Mouse (Mus musculus) forebrain, embryonic 11.5 days (tissue): Measurements from ENCODE around the gene Gipc2. TPM values are rescaled to one million over a fixed set of nuclear protein-coding genes. Genes with fewer than 3 reads are reported as not detected.

Source experiments
- ATAC-seq: fragments of 200-750 bp; cut with Nextera tagmentation; replicated peaks from 2 replicates; pipeline ENCODE4 v1.8.0; 2017; ENCODE audit warnings: moderate TSS enrichment; ENCODE audit not compliant: low FRiP score
- DNase-seq: peaks from one replicate; pipeline ENCODE4 v3.0.0-alpha.2; 2017; ENCODE audit warnings: low spot score
- H3K27ac ChIP-seq: fragments of 300-500 bp; sonication (generic); 2 replicates; pipeline ENCODE4 v1.5.1; 2014; ENCODE audit warnings: low read depth, low read length
- H3K27me3 ChIP-seq: fragments of 300-500 bp; sonication (generic); 2 replicates; pipeline ENCODE4 v1.6.1; 2014; ENCODE audit warnings: mild to moderate bottlenecking, low read length, mixed read lengths; ENCODE audit not compliant: control insufficient read depth, insufficient read depth
- H3K36me3 ChIP-seq: fragments of 300-500 bp; sonication (generic); 2 replicates; pipeline ENCODE4 v1.6.1; 2014; ENCODE audit warnings: mild to moderate bottlenecking, low read length, moderate library complexity, mixed read lengths; ENCODE audit not compliant: control insufficient read depth, insufficient read depth
- H3K4me1 ChIP-seq: fragments of 300-500 bp; sonication (generic); replicated peaks from 2 replicates; pipeline ENCODE4 v1.6.1; 2014; ENCODE audit warnings: low read length, mixed read lengths; ENCODE audit not compliant: control insufficient read depth, insufficient read depth
- H3K4me2 ChIP-seq: fragments of 300-500 bp; sonication (generic); 2 replicates; pipeline ENCODE4 v1.6.1; 2014; ENCODE audit warnings: low read depth, mild to moderate bottlenecking, low read length, moderate library complexity, mixed read lengths; ENCODE audit not compliant: severe bottlenecking
- H3K4me3 ChIP-seq: fragments of 300-500 bp; sonication (generic); 2 replicates; pipeline ENCODE4 v1.5.1; 2014; ENCODE audit warnings: low read depth, low read length
- H3K9ac ChIP-seq: fragments of 300-500 bp; sonication (generic); 2 replicates; pipeline ENCODE4 v1.6.1; 2014; ENCODE audit warnings: low read length
- H3K9me3 ChIP-seq: fragments of 300-500 bp; sonication (generic); 2 replicates; pipeline ENCODE4 v1.6.1; 2016; ENCODE audit warnings: low read length, mixed read lengths; ENCODE audit not compliant: control insufficient read depth
- WGBS: fragments of 180-500 bp; shearing (Covaris S2); extraction: QIAGEN DNeasy Blood & Tissue Kit; methylation state at CpG from one replicate; pipeline ENCODE4 v1.1.7; 2014; 5-methylcytosine and 5-hydroxymethylcytosine counted together
- polyA plus RNA-seq: library from polyadenylated mRNA; unstranded; fragments of >200 nt; fragmentation: Nextera tagmentation; extraction: Ambion mirVana; gene quantifications from 2 replicates; pipeline ENCODE4 v1.2.1, GENCODE M21; 2014

Gipc2 gene
- polyA plus RNA-seq, 1 experiment from 2014 or later = 1.8 TPM

- Histone ChIP-seq H3K9ac (no peak overlapping the region), H3K27me3 (no peaks in the 10 kb centered on the region), H3K27ac (no peak overlapping the region), H3K9me3 (no peaks in the 10 kb centered on the region), H3K4me1 (no peaks in the 10 kb centered on the region), H3K4me3 (no peak overlapping the region), H3K4me2 (no peak overlapping the region), H3K36me3 (no peaks in the 10 kb centered on the region)
- whole genome bisulfite sequencing = 88% methylated on average over 3 of the region's 3 CpGs
- DNase-seq (no peak), ATAC-seq (no peak)
Observed at GRCm38 (mm10) chr3:152081381-152081780, 84.6 kb downstream of the Gipc2 start.

GRCm38 (mm10) chr3:152076088-152076487, 89.9 kb downstream of the Gipc2 start:
- H3K9me3 ChIP-seq = no peaks in the 10 kb centered on the region
- H3K36me3 ChIP-seq = no peaks in the 10 kb centered on the region
- H3K27me3 ChIP-seq = no peaks in the 10 kb centered on the region
- H3K9ac ChIP-seq = no peak overlapping the region
- no peak overlapping the region for H3K4me2 ChIP-seq
- no peak overlapping the region for H3K27ac ChIP-seq
- WGBS = 90% methylated on average over 7 of the region's 7 CpGs
- no peaks in the 10 kb centered on the region for H3K4me1 ChIP-seq
- H3K4me3 ChIP-seq = no peak overlapping the region
- ATAC-seq = no peak
- DNase-seq = no peak

GRCm38 (mm10) chr3:152069001-152069400, 97.0 kb downstream of the Gipc2 start:
- H3K27me3 ChIP-seq = no peaks in the 10 kb centered on the region
- H3K9ac ChIP-seq = no peak overlapping the region
- ATAC-seq (no peak), DNase-seq (no peak)
- H3K9me3 ChIP-seq = no peaks in the 10 kb centered on the region
- no peak overlapping the region for H3K4me3 ChIP-seq
- H3K27ac ChIP-seq = no peak overlapping the region
- 84% methylated on average over 2 of the region's 2 CpGs for WGBS
- H3K4me2 ChIP-seq = no peak overlapping the region
- H3K4me1 ChIP-seq = no peaks in the 10 kb centered on the region
- no peaks in the 10 kb centered on the region for H3K36me3 ChIP-seq

- H3K27me3 ChIP-seq = no peaks in the 10 kb centered on the region
- DNase-seq (no peak), ATAC-seq (no peak)
- H3K4me2 ChIP-seq = no peak overlapping the region
- H3K4me3 ChIP-seq = no peak overlapping the region
- H3K36me3 ChIP-seq = no peaks in the 10 kb centered on the region
- 90% methylated on average over 1 of the region's 1 CpGs for WGBS
- no peak overlapping the region for H3K9ac ChIP-seq
- H3K27ac ChIP-seq = no peak overlapping the region
- no peaks in the 10 kb centered on the region for H3K9me3 ChIP-seq
- no peaks in the 10 kb centered on the region for H3K4me1 ChIP-seq
Observed at GRCm38 (mm10) chr3:152068311-152068710, 97.7 kb downstream of the Gipc2 start.

- peak overlapping the region; percentile 18; the same call in 1 of the 2 replicates for H3K4me2 ChIP-seq
- no peaks in the 10 kb centered on the region for H3K36me3 ChIP-seq
- ATAC-seq = 0 out of 2 replicates have a peak, but pooled peaks have one; percentile 31
- no peak overlapping the region for H3K4me3 ChIP-seq
- H3K9me3 ChIP-seq = no peaks in the 10 kb centered on the region
- H3K4me1 ChIP-seq = no peaks in the 10 kb centered on the region
- H3K9ac ChIP-seq = no peak overlapping the region
- 30% methylated on average over 13 of the region's 13 CpGs for WGBS
- H3K27me3 ChIP-seq = no peaks in the 10 kb centered on the region
- DNase-seq = no peak
- H3K27ac ChIP-seq = no peak overlapping the region
Observed at GRCm38 (mm10) chr3:152066696-152067095, 99.3 kb downstream of the Gipc2 start.

GRCm38 (mm10) chr3:152065806-152066205, 100.2 kb downstream of the Gipc2 start:
- H3K9ac ChIP-seq = no peak overlapping the region
- DNase-seq (no peak), ATAC-seq (no peak)
- no peaks in the 10 kb centered on the region for H3K36me3 ChIP-seq
- no peaks in the 10 kb centered on the region for H3K9me3 ChIP-seq
- no peak overlapping the region for H3K4me3 ChIP-seq
- WGBS = 69% methylated on average over 4 of the region's 4 CpGs
- H3K27ac ChIP-seq = no peak overlapping the region
- no peaks in the 10 kb centered on the region for H3K27me3 ChIP-seq
- no peak overlapping the region for H3K4me2 ChIP-seq
- H3K4me1 ChIP-seq = no peaks in the 10 kb centered on the region

GRCm38 (mm10) chr3:152064166-152064565, 101.9 kb downstream of the Gipc2 start:
- Histone ChIP-seq H3K27me3 (no peaks in the 10 kb centered on the region), H3K4me3 (no peak overlapping the region), H3K36me3 (no peaks in the 10 kb centered on the region), H3K9ac (no peak overlapping the region), H3K27ac (no peak overlapping the region), H3K9me3 (no peaks in the 10 kb centered on the region), H3K4me1 (no peaks in the 10 kb centered on the region), H3K4me2 (no peak overlapping the region)
- 82% methylated on average over 2 of the region's 2 CpGs for WGBS
- DNase-seq (no peak), ATAC-seq (no peak)

- no peak for DNase-seq
- WGBS = 60% methylated on average over 3 of the region's 3 CpGs
Observed at GRCm38 (mm10) chr3:152062806-152063205, 103.2 kb downstream of the Gipc2 start.

GRCm38 (mm10) chr3:152061145-152061544, 104.9 kb downstream of the Gipc2 start:
- Histone ChIP-seq H3K4me1 (no peaks in the 10 kb centered on the region), H3K36me3 (no peaks in the 10 kb centered on the region), H3K9ac (no peak overlapping the region), H3K9me3 (no peaks in the 10 kb centered on the region), H3K4me2 (no peak overlapping the region), H3K4me3 (no peak overlapping the region), H3K27me3 (no peaks in the 10 kb centered on the region), H3K27ac (no peak overlapping the region)
- DNase-seq (no peak), ATAC-seq (no peak)
- 93% methylated on average over 5 of the region's 5 CpGs for WGBS

More at GRCm38 (mm10) chr3:152062806-152063205, 103.2 kb downstream of the Gipc2 start:
- no peak overlapping the region for H3K9ac ChIP-seq
- no peak overlapping the region for H3K27ac ChIP-seq
- H3K9me3 ChIP-seq = no peaks in the 10 kb centered on the region
- no peak overlapping the region for H3K4me3 ChIP-seq
- no peaks in the 10 kb centered on the region for H3K4me1 ChIP-seq
- no peaks in the 10 kb centered on the region for H3K27me3 ChIP-seq
- H3K36me3 ChIP-seq = no peaks in the 10 kb centered on the region
- H3K4me2 ChIP-seq = no peak overlapping the region
- no peak for ATAC-seq
